Mouse (Mus musculus): ENCODE data around the gene Gm10188.
A peak's percentile ranks its signal among the peaks of the same experiment; 100 is the strongest.

The Gm10188 gene

GRCm38 (mm10) chr1:132226297-132227080 is 3.1 kb downstream of the Gm10188 start:
- DNase-seq (ENCODE audit: low spot score): no peak

DNA sequence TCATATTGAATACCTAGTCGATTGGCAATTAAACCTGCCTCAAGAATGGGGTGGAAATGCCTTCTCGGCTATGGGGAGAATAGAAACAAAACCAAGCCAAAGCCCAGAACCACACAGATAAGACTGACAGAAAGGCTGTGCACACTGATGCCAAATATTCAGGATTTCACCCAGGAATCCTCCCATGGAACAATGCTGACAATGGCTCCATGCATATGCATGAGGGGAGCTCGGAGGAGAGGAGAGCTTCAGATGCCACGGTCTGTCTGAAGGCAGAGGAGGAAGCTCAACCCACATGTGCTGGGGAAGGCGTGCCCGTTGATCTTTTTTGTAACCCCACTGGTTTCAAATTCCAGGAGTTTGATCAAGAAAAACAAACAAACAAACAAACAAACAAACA is 7.4 kb downstream of the Gm10188 start:
- DNase-seq (ENCODE audit: low spot score): peak; percentile 54

GRCm38 (mm10) chr1:132221627-132222026 is 7.9 kb downstream of the Gm10188 start:
- DNase-seq (ENCODE audit: low spot score): no peak

DNA sequence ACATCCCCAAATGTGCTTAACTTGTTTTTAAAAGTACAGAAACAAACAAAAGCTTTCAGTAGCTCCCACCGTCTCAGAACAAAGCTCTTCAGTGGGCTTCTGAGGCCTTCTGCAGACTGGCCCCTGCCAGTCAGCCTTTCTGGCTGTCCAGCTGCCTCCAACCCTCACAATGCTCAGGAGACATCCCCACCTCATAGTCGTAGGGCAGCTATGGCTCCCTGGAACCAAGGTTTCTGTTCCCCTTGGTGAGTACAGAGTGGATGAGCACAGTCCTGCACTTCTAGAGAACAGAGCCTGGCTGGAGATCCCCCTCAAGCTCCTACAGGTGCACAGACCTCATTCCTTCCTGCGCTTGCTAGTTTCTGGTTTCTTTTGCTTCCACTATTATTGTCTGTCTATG is 13.3 kb downstream of the Gm10188 start:
- DNase-seq (ENCODE audit: low spot score): no peak

DNA sequence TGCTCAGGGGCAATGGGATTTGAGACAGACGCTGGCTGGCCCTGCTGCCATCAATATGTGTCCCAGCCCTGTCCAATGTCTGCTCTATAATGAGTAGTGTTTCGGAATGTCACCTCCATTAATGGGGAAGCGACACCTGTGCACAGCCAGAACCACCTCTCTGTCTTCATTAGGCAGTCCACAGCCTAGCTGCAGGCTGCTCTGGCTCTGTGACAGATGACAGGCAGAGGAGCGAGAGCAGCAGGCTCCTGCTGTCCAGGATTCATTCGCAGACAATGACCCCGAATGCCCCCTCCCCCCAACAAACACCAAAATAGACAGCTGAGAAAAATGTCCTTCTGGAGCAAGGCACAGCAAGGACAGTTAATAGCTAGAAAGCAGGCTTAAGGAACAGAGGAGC is 16.5 kb downstream of the Gm10188 start:
- DNase-seq (ENCODE audit: low spot score): peak; percentile 59

GRCm38 (mm10) chr1:132212218-132212617 is 17.3 kb downstream of the Gm10188 start:
- DNase-seq (ENCODE audit: low spot score): peak; percentile 80

GRCm38 (mm10) chr1:132211672-132212071 is 17.9 kb downstream of the Gm10188 start:
- no peak for DNase-seq (ENCODE audit: low spot score)

DNA sequence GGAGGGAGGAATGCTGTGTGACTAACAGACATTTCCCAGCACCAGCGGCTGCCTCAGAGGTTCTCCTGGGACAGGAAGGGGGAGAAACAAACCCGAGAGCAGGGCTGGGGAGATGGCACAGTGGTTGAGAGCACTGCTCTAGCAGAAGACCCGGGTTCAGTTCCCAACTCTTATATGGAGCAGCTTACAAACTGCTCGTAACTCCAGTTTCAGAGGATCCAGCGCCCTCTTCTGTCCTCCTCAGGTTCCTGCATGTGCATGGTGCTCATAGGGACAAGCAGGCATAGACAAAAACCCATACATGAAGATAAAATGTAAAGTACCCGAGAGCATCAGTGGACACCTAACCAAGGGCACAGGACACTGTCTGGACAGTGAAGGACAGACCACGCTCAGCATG is 18.6 kb downstream of the Gm10188 start:
- DNase-seq (ENCODE audit: low spot score): peak; percentile 82

GRCm38 (mm10) chr1:132209400-132209799 is 20.2 kb downstream of the Gm10188 start:
- no peak for DNase-seq (ENCODE audit: low spot score)

DNA sequence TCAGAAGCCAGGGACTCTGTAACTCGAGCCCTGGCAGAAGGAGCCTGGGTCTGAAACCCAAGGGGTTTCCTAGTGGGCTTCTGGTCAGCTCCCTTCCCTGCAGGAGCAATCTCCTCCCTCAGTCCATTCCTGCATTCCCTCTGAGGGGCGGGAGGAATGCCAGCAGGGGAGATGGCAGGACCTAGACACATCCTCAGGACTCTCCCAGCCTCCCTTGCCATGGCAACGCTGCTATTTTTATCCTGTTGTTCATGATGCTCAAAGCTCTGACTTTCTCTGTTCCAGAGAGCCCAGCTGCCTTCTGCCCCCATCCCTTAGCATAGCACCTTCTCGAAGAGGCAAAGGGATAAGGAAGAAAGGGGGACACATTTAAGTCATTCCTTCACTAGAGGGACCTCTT is 21.4 kb downstream of the Gm10188 start:
- peak; percentile 50 for DNase-seq (ENCODE audit: low spot score)

- DNase-seq (ENCODE audit: low spot score): no peak
Measured at GRCm38 (mm10) chr1:132206828-132207227, 22.7 kb downstream of the Gm10188 start.

DNA sequence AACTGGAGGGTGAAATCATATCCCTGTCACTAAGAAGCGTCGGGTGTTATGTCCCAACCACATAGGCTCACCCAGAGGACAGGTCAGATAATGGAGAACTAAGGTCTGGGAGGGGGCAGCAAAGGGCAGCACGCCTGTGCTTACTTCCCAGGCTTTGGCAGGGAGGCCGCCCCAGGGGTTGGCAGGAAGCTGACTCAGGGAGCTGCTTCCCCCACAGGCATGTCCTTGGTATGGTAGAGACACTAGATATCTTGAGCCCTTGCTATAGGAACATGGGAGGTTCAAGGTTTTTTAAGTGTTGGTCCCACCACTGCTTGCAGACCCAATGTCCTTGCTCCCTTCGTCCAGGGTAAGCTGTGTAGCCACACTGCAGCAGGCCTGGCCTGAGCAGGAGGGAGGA is 23.6 kb downstream of the Gm10188 start:
- no peak for DNase-seq (ENCODE audit: low spot score)

DNA sequence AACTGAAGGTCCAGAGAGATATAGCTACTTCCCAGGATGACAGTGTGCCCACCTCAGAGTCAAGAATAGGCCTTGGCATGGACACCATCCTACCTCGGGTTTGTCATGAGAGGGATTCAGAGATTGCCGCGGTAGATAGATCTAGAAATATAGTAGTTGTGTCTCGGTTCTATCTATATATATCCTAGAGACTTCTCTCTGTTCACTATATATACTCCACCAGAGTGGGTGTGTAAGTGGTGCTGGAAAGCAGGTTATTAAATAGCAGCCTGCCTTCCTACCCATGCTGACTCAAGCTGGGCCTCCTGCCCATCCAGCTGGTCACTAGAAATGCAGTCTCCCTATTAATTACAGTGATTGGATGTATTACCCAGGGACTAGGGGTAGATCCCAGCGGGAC is 26.8 kb downstream of the Gm10188 start:
- no peak for DNase-seq (ENCODE audit: low spot score)

- DNase-seq (ENCODE audit: low spot score): no peak
Measured at GRCm38 (mm10) chr1:132201936-132202335, 27.6 kb downstream of the Gm10188 start.

DNA sequence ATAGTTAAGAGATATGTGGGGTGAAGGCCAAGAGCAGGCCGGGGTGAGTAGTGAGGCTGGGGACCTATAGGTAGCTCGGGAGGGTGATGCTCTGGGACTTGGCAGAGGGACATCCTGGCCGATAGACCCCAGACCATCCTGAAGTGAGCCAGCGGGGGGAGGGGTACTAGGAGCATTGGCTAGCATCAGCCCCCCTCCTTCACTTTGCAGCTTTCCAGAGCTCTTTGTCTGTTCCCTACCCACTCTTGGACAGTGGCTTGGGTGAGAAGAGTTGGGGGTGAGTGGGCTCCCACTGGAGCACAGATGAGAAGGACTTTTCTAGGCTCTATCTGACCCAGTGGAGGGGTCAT is 28.1 kb downstream of the Gm10188 start:
- DNase-seq (ENCODE audit: low spot score): peak; percentile 1

DNA sequence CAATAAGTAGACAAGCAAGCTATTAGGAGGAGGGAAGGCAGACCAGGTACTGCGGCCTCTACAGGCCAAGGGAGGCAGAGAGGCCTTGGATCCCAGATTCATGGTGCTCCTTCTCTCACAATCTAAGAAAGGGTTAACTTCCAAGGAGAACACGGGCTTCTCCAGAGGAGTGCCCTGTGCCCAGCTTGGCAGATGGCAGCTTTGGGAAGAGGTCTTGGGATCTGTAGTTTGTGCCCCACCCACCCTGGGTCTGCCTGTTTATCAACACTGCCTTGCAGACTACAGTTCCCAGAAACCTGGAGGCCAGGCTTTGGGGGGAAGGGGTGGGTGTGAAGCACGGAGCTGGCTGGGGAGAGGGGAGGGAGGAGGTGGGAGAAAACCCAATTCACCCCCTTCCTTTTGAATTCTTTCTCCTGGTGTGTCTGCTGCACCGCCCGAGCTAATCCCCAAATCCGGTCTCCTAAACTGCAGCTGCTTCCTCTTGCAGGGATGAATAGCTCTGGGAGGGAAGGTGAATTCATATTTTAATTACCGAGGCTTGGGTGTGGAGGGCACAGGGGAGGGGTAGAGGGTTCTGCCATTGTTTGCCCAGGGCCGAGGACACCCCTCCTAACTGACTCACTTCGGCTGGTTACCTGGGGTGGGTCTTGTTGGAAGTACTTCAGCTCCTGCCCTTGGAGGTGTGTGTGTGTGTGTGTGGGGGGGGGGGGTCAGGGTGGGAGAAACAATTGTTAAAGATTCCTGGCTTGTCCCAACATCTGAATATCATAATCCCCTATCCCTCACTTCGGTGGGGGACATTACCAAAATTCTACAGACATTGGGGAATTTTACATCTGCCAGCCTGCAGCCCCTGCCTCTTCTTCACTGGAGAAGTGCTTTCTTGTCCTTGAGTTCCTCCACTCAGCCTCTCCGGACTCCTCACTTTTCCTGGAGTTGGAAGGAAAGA is 28.7 kb downstream of the Gm10188 start:
- DNase-seq (ENCODE audit: low spot score): peak; percentile 79

DNA sequence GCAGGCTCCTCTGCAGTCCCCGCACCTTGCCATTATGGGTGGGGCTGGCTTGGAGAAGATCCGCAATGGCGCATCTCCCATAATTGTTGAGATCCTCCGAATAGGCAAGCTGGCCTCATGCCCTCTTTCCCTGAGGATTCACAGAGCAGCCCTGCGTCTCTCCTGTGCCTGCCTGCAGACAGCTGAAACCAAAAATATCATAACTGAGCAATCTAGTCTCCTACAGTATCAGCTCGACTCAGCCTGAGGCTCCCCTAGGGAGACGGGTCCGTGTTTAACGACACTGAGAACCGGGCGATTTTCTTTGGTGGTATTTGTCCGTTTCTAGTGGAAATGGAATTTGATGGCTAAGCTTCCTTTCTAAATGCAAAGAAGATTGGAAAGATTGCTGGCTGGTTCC is 29.6 kb downstream of the Gm10188 start:
- peak; percentile 21 for DNase-seq (ENCODE audit: low spot score)

DNA sequence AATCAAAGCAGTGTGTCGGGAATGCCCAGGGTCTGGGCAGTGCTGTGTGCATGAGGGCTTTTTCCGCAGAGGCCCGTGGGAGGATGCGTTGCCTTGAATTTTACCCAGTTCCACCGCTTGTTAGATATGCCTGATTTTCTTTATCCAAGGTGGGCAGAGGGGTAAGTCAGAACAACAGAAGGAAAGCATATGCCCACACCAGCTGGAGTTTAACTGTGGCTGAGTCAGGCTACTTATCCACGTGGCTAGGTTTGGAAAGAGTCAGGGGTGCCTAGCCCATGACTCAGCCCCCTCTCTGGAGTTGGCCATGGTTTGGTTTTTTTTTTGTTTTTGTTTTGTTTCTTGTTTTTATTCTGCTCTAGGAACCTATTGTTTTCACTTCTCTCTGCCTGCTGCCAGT is 30.3 kb downstream of the Gm10188 start:
- DNase-seq (ENCODE audit: low spot score): peak; percentile 3

DNA sequence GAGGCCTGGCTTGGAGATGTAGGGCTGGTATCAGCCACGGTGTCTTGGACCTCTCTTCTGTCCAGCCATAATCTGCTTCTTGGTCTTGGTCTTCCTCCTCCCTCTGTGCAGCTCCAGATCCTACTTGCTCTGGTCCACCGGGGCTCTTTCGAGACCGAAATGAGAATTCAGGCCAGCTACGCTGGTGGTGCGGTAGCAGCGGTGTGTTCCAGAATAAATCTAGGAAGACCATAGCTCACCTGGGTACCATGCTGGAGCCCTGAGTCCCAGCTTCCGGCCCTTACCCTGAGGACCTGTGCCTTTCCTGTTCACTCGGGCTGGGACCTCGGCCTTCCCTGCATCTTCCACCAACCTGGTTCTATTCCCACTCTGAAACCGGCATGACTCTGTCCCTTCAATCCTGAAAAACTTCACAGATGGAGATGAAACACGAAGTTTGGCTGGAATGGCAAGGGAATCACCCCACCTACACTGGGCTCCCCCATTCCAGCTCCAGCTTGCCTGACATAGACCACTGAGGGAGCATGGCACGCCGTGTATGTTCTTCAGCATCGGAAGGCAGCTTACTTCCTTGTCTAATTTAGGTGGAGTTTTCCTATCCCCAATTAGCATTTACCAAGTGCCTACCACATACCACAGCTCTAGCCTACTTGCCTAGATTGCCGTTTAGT is 31.0 kb downstream of the Gm10188 start:
- no peak for DNase-seq (ENCODE audit: low spot score)

- DNase-seq (ENCODE audit: low spot score): peak; percentile 63
Measured at GRCm38 (mm10) chr1:132197666-132198065, 31.9 kb downstream of the Gm10188 start.

DNA sequence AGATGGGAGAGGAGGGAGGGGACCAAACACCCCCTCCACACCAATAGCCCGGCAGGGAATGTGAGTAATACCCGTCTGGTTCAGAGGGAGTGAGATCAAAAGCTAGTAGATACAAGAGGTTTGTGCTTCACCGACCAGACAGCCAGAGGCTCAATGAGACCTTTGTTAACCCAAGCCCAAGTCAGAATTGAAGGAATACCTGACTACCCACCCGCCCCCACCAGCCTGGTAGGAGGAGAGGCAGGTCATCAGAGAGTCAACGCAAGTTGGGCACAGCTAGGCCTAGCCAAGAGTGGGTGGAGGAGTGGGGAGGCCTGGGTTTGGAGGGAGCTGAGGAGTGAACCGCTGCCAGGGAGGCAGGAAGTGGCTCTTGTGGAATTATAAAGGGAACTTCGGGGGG is 33.2 kb downstream of the Gm10188 start:
- peak; percentile 17 for DNase-seq (ENCODE audit: low spot score)

- peak; percentile 8 for DNase-seq (ENCODE audit: low spot score)
Measured at GRCm38 (mm10) chr1:132195681-132196080, 33.9 kb downstream of the Gm10188 start.

GRCm38 (mm10) chr1:132195100-132195499 is 34.5 kb downstream of the Gm10188 start:
- peak; percentile 16 for DNase-seq (ENCODE audit: low spot score)

All from embryo, embryonic 10.5 days (tissue).